20 mouse cellular contexts compared by ENCODE assay signal in the genomic region with DNA sequence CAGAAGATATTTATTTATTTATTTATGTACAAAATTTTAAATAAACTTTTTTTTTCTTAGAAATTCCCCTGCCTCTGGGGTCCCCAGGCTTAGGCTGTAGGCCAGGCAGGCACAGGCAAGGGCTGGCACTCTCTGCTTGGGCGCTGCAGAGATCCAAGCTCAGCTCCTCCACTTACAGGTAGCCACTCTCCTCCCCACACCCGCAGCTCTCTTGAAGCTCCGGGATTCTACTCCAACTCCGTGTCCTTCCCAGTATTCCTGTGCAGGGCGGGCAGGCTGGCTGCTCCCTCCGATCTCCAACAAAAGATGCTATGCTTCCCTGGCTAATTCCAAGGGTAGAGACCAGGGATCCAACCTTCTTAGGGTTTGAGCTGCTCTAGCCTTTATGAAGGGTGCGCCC. TPM values are rescaled to one million over a fixed set of nuclear protein-coding genes. Genes with fewer than 3 reads are reported as not detected.
DNase-seq lines count a peak whose midpoint lies in the region; ATAC-seq lines count a peak whose summit lies in the region.
"Had no signal": no experiment of that assay in that cellular context is flagged by ENCODE, and none has a peak within 500 bp of the region (broad histone marks: within the 10 kb centered on the region; RNA-seq: fewer than 3 reads in every experiment).

No protein-coding gene starts in this region.

- WGBS in hindbrain, embryonic 15.5 days, result 3% methylated on average over 7 of the region's 7 CpGs
- 3% methylated on average over 7 of the region's 7 CpGs for WGBS in midbrain, embryonic 16.5 days

- peaks cover 81% of the 10 kb centered on the region for H3K27me3 ChIP-seq in hindbrain, embryonic 15.5 days
- peaks cover 67% of the 10 kb centered on the region for H3K27me3 ChIP-seq in midbrain, embryonic 16.5 days (ENCODE audit: control insufficient read depth, insufficient read depth, low read depth, low read length)

- H3K27ac ChIP-seq in hindbrain, embryonic 15.5 days (replicated peaks), result no peak overlapping the region
- H3K27ac ChIP-seq in midbrain, embryonic 16.5 days (ENCODE audit: low read length), result no peak overlapping the region
- H3K27ac ChIP-seq: embryonic facial prominence, embryonic 15.5 days; heart, embryonic 13.5 days had no signal

- H3K4me2 ChIP-seq in hindbrain, embryonic 15.5 days, result peak overlapping the region; percentile 23
- H3K4me2 ChIP-seq in midbrain, embryonic 16.5 days (ENCODE audit: low read length), result 0 out of 2 replicates have a peak overlapping the region, but pooled peaks have one; percentile 9
- H3K4me2 ChIP-seq: embryonic facial prominence, embryonic 15.5 days; heart, embryonic 13.5 days had no signal

- no peak overlapping the region for H3K9ac ChIP-seq in hindbrain, embryonic 15.5 days
- H3K9ac ChIP-seq in midbrain, embryonic 16.5 days (ENCODE audit: low read depth, low read length), result no peak overlapping the region
- H3K9ac ChIP-seq: embryonic facial prominence, embryonic 15.5 days; heart, embryonic 13.5 days had no signal

- peak overlapping the region; percentile 12; the same call in 1 of the 2 replicates for H3K4me3 ChIP-seq in hindbrain, embryonic 15.5 days
- H3K4me3 ChIP-seq in midbrain, embryonic 16.5 days (ENCODE audit: low read depth, low read length), result no peak overlapping the region
- H3K4me3 ChIP-seq: embryonic facial prominence, embryonic 15.5 days; heart, embryonic 13.5 days had no signal

- H3K9me3 ChIP-seq in hindbrain, embryonic 15.5 days, result no peaks in the 10 kb centered on the region
- no peaks in the 10 kb centered on the region for H3K9me3 ChIP-seq in midbrain, embryonic 16.5 days (replicated peaks; ENCODE audit: control insufficient read depth, low read length, poor library complexity, severe bottlenecking)
- H3K9me3 ChIP-seq: embryonic facial prominence, embryonic 15.5 days; heart, embryonic 13.5 days had no signal

- no peaks in the 10 kb centered on the region for H3K36me3 ChIP-seq in hindbrain, embryonic 15.5 days
- no peaks in the 10 kb centered on the region for H3K36me3 ChIP-seq in midbrain, embryonic 16.5 days (ENCODE audit: control insufficient read depth, insufficient read depth, low read length)
- H3K36me3 ChIP-seq: embryonic facial prominence, embryonic 15.5 days; heart, embryonic 13.5 days had no signal

- ATAC-seq in hindbrain, embryonic 15.5 days (ENCODE audit: low FRiP score, low read depth), result no peak
- no peak for ATAC-seq in midbrain, embryonic 16.5 days

- peaks cover 36% of the 10 kb centered on the region for H3K4me1 ChIP-seq in hindbrain, embryonic 15.5 days (replicated peaks)
- peaks cover 26% of the 10 kb centered on the region for H3K4me1 ChIP-seq in midbrain, embryonic 16.5 days (ENCODE audit: control insufficient read depth, insufficient read depth, low read length)

- intact Hi-C loops in heart, postnatal 14 days (cut with DNase I), result no loop called here

- DNase-seq in embryo, embryonic 11 days, result peak; percentile 7
- no peak for DNase-seq in embryo, embryonic 10.5 days (ENCODE audit: low spot score)
- DNase-seq in ZHBTc4 (ENCODE audit: low read depth, low spot score), result peak; percentile 50
- DNase-seq in layer of hippocampus, adult 9-11 months, result no peak
- DNase-seq in frontal cortex, postnatal 10 days (ENCODE audit: low spot score in 2 of 2), result no peak
- no peak for DNase-seq in heart, postnatal 14 days
- DNase-seq: adrenal gland, postnatal 36 days; gastrocnemius, postnatal 25 days; kidney, adult 2 months; liver; lung, adult 18-20 months; lung, postnatal 4 days; right cerebral cortex, postnatal 14 days had no signal

RNA-seq across cellular contexts. Expression of a gene that starts 2.4 kb away (rescaled TPM):
- polyA plus RNA-seq in hindbrain, embryonic 15.5 days (2015; fragmentation: Nextera tagmentation; extraction: Ambion mirVana), result 7.4 and 9.3 TPM in 2 replicates
- 2.2 and 4.2 TPM in 2 replicates for polyA plus RNA-seq in midbrain, embryonic 16.5 days (2015; fragmentation: Nextera tagmentation; extraction: Ambion mirVana)
- not detected for total RNA-seq in heart, postnatal 14 days (2021)
- total RNA-seq: adrenal gland, postnatal 36 days; gastrocnemius, postnatal 25 days; monocyte, adult 5-6 weeks had no signal
- polyA plus RNA-seq: embryonic facial prominence, embryonic 15.5 days; heart, embryonic 13.5 days; kidney, adult 2 months; testis, adult 2 months; urinary bladder, adult 2 months had no signal

Comparison
In these comparisons a context has a peak if more than half of its experiments do, and no peak if none do; other contexts are left out.
1. DNase-seq: peak in embryo, embryonic 11 days (single experiment) and ZHBTc4 (single experiment); none in embryo, embryonic 10.5 days (single experiment), layer of hippocampus, adult 9-11 months (single experiment), frontal cortex, postnatal 10 days (0 of 2) and heart, postnatal 14 days (0 of 2).